Mouse (Mus musculus) neural tube, postnatal 0 days (tissue): ENCODE measurements around the gene Chmp2a. TPM values are rescaled to one million over a fixed set of nuclear protein-coding genes. Genes with fewer than 3 reads are reported as not detected.

Experiments used
- polyA plus RNA-seq: library from polyadenylated mRNA; unstranded; fragments of >200 nt; fragmentation: Nextera tagmentation; extraction: Ambion mirVana; gene quantifications from 2 replicates; pipeline ENCODE4 v1.2.1, GENCODE M21; 2015

The Chmp2a gene
- 180 and 183 TPM in 2 replicates for polyA plus RNA-seq

DNA sequence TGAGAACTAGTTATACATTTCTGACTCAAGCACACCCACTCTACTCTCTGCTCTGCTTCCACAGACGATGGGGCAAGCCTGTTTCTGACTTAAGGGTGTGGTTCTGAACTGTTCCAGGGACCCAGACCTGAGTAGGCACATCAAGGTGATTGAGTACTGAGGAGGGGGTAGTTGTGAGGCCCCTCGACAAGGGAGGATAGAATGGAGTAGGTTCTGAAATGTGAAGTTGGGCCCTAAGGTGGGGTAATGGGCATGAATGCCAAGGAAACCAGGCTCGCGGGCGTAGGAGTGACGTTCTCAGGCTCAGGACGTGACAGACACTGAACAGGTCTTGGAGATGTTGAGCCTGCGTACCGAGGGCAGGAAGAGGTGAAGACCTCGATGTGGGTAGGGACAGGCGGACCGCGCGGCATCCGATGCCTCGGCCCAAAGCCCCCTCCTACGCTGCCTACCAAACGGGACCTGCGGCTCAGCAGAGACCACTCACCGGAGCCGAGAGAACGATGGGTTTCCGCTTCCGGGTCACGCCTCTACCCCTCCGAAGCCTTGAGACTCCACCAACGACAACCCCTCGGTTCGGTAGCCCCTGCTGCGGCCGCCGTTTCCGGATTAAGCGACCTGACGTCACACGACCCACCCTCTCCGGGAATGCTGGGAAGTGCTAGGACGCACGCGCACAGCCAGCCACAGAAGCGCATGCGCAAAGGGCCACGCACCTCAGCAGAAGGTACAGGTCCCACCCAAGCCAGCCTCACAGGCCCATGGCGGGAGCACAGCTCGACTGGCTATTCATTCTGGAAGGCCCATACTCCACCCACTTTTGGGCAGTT is at the start of gene Chmp2a:
Gene Chmp2a, minus strand, starts transcription at position 660 of the 830 bp plus-strand sequence.

DNA sequence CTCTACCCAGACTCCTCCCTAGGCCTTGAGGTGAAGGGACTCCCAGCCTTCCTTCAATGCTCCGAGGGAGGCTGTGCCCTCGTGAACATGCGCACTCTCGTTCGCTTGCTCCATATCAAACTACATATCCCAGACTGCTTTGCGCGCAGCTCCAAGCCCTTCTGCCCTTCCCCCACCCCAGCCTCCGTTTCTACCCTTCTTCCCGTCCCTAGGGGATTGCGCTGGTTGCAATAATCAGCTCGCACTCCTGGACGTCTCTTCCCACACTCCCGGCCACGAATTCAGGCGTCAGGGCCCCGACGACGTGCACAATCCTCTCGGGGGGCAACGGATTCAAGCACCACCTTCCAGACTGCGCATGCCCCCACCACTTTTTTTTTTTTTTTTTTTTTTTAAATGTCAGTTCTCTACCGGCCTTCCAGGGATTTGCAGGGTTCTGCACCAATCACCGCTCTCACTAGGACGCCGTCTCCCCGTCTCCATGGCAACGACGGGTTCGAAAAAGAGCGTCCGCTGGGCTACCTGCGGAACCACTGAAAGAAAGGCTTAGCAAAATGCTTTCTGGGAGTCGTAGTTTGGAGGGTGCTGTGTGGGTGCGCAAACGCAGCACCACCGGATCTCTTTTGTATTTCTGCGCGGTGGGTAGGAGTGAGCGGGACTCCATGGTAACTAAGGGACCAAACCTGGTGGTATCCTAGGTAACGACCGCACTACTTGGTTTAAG is 19.8 kb upstream of the Chmp2a start, which contains the start of gene Mzf1:
Gene Mzf1, minus strand, starts transcription at position 478 of the 724 bp plus-strand sequence.

GRCm38 (mm10) chr7:13037901-13038555 is 3.4 kb upstream of the Chmp2a start, which contains the start of gene Ube2m:
Ube2m (minus strand) TSS chr7:13038275.

GRCm38 (mm10) chr7:13010005-13010908 is 24.4 kb downstream of the Chmp2a start, which contains the start of gene Zbtb45:
Zbtb45 (minus strand) TSS chr7:13010034.

GRCm38 (mm10) chr7:12998851-12999250 is 35.8 kb downstream of the Chmp2a start, which contains the start of gene Trim28:
Trim28 (plus strand) TSS chr7:12999114.

DNA sequence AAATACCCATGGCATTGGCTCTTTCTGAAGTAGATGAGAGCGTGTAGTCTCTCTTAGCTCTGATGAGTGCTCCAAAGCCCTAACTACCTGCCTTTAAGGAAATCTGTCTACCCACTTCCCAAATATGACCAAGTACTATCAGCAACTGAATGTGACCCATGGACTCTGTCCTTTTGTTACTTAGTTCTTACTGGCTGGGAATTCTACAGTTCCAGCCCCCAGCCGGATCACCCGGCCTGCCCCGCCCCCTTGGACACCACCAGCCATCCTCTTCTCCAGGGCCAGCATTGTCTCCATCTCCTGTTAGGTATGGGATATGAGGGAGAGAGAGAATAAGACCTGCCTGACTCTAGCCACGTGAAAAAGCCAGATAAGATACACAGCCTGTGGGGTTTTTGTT is 36.6 kb downstream of the Chmp2a start, which contains the start of gene Slc27a5:
Gene Slc27a5, minus strand, starts transcription at position 140 of the 400 bp plus-strand sequence.

Other genes with a start within 250 kb of the Chmp2a start
- gene Zscan18, start 231.2 kb downstream of the Chmp2a start, polyA plus RNA-seq = 19.4 and 23.9 TPM in 2 replicates
- 18.5 and 20.4 TPM in 2 replicates for gene Zfp329, start 215.9 kb downstream of the Chmp2a start, polyA plus RNA-seq
- 15.4 and 15.5 TPM in 2 replicates for gene Zfp110, start 200.0 kb downstream of the Chmp2a start, polyA plus RNA-seq
- 4.5 and 5.1 TPM in 2 replicates for gene Zfp128, start 153.6 kb downstream of the Chmp2a start, polyA plus RNA-seq
- gene Zscan22, start 137.0 kb downstream of the Chmp2a start, polyA plus RNA-seq = 6.8 TPM in 2 replicates
- 620 and 632 TPM in 2 replicates for gene Rps5, start 112.5 kb downstream of the Chmp2a start, polyA plus RNA-seq
- gene Rnf225, start 107.4 kb downstream of the Chmp2a start, polyA plus RNA-seq = 1.0 and 1.6 TPM in 2 replicates
- 10.5 and 12.2 TPM in 2 replicates for gene Zfp324, start 69.0 kb downstream of the Chmp2a start, polyA plus RNA-seq
- 6.8 and 7.0 TPM in 2 replicates for gene Zfp446, start 57.0 kb downstream of the Chmp2a start, polyA plus RNA-seq
- 0.17 and 0.32 TPM in 2 replicates for gene Slc27a5, start 36.6 kb downstream of the Chmp2a start, polyA plus RNA-seq
- 179 and 196 TPM in 2 replicates for gene Trim28, start 35.7 kb downstream of the Chmp2a start, polyA plus RNA-seq
- gene Zbtb45, start 24.8 kb downstream of the Chmp2a start, polyA plus RNA-seq = 28.3 and 32.5 TPM in 2 replicates
- gene Ube2m, start 3.5 kb upstream of the Chmp2a start, polyA plus RNA-seq = 188 and 191 TPM in 2 replicates
- gene Mzf1, start 20.0 kb upstream of the Chmp2a start, polyA plus RNA-seq = 8.7 and 10.4 TPM in 2 replicates
- 0.30 and 0.38 TPM in 2 replicates for gene Vmn1r85, start 60.4 kb upstream of the Chmp2a start, polyA plus RNA-seq
- not detected in 2 replicates for gene Vmn1r86, start 85.1 kb upstream of the Chmp2a start, polyA plus RNA-seq
- gene Vmn1r87, start 105.3 kb upstream of the Chmp2a start, polyA plus RNA-seq = not detected in 2 replicates
- not detected in 2 replicates for gene Vmn1r88, start 124.8 kb upstream of the Chmp2a start, polyA plus RNA-seq
- gene Vmn1r89, start 178.2 kb upstream of the Chmp2a start, polyA plus RNA-seq = not detected in 2 replicates
- gene Lig1, start 242.5 kb upstream of the Chmp2a start, polyA plus RNA-seq = 33.7 and 37.7 TPM in 2 replicates
- 5.1 and 6.0 TPM in 2 replicates for gene Zswim9, start 243.9 kb upstream of the Chmp2a start, polyA plus RNA-seq